Mouse (Mus musculus) lung, postnatal 0 days (tissue): ENCODE results near the gene Slc36a3.

ENCODE experiments used
- CTCF ChIP-seq: IDR thresholded peaks from 2 replicates; pipeline ENCODE4 v1.5.1; 2016; ENCODE audit warnings: antibody characterized with exemption, mild to moderate bottlenecking
- EP300 ChIP-seq: IDR thresholded peaks from 2 replicates; pipeline ENCODE4 v1.6.1; 2016; ENCODE audit warnings: antibody characterized with exemption, mild to moderate bottlenecking, control low read depth

DNA sequence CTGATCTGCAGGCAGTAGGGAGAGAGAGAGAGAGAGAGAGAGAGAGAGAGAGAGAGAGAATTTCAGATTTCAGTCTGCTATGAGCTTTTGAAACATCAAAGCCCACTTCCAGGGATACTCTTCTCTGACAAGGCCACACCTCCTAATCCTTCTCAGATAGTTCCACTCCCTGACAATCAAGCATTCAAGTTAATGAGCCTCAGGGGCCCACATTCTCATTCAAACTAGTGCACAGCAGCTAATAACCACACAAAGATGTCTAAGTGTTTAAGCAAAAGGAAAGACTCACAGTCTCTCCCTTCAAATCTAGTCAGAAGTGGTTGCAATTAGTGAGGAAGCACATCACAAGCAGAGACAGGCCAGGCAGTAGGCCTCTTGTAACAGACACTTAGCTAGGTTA is 31.2 kb downstream of the Slc36a3 start:
- TF ChIP-seq CTCF (no peak), EP300 (no peak)
